Mouse (Mus musculus) kidney, embryonic 14.5 days (tissue): ENCODE data around the gene Mup21. TPM values are rescaled to one million over a fixed set of nuclear protein-coding genes. Genes with fewer than 3 reads are reported as not detected.

Source experiments
- polyA plus RNA-seq: library from polyadenylated mRNA; unstranded; fragments of >200 nt; fragmentation: Nextera tagmentation; extraction: Ambion mirVana; gene quantifications from 2 replicates; pipeline ENCODE4 v1.2.1, GENCODE M21; 2014

Gene Mup21
- polyA plus RNA-seq, 1 experiment from 2014 or later = not detected

Other genes starting within 250 kb of the Mup21 start
- gene Mup20, start 96.7 kb downstream of the Mup21 start, polyA plus RNA-seq = not detected in 2 replicates
- gene Mup3, start 63.5 kb downstream of the Mup21 start, polyA plus RNA-seq = not detected in 2 replicates
- gene Zfp37, start 80.2 kb upstream of the Mup21 start, polyA plus RNA-seq = 10.0 and 15.5 TPM in 2 replicates
- 18.0 and 19.9 TPM in 2 replicates for gene Slc31a2, start 111.7 kb upstream of the Mup21 start, polyA plus RNA-seq
- 17.8 and 25.2 TPM in 2 replicates for gene Fkbp15, start 209.7 kb upstream of the Mup21 start, polyA plus RNA-seq
- gene Slc31a1, start 209.9 kb upstream of the Mup21 start, polyA plus RNA-seq = 23.9 and 42.1 TPM in 2 replicates